Mouse (Mus musculus): ENCODE results near the gene Gm44805.

Gm44805 gene

DNA sequence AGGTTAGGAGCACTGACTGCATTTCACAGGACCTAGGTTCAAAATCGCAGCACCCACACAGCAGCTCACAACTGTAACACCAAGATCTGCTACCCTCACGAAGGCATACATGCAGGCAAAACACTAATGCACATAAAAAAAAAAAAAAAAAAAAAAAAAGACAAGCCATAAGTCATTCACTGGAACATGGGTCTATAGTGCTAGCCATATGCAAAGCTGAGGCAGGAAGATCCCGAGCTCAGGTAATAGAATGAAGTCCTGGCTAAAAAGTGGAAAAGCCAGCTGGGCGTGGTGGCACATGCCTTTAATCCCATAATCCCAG lies 18.6 kb upstream of the Gm44805 start:
- no peak for DNase-seq (ENCODE audit: low read depth, low spot score)

GRCm38 (mm10) chr7:19698907-19699826 lies 17.9 kb upstream of the Gm44805 start, which contains the start of gene Apoe:
TSS of gene Apoe (minus strand) at chr7:19699188.
- peak; percentile 46 for DNase-seq (ENCODE audit: low read depth, low spot score)

- no peak for DNase-seq (ENCODE audit: low read depth, low spot score)
These were observed 17.0 kb upstream of the Gm44805 start for GRCm38 (mm10) chr7:19697949-19698906.

GRCm38 (mm10) chr7:19696336-19696873 lies 15.2 kb upstream of the Gm44805 start:
- DNase-seq (ENCODE audit: low read depth, low spot score) = no peak

- no peak for DNase-seq (ENCODE audit: low read depth, low spot score)
These were observed 14.7 kb upstream of the Gm44805 start for GRCm38 (mm10) chr7:19695881-19696280.

- no peak for DNase-seq (ENCODE audit: low read depth, low spot score)
These were observed 14.0 kb upstream of the Gm44805 start for GRCm38 (mm10) chr7:19695213-19695594.

- DNase-seq (ENCODE audit: low read depth, low spot score) = no peak
These were observed 13.4 kb upstream of the Gm44805 start for GRCm38 (mm10) chr7:19694336-19695212.

DNA sequence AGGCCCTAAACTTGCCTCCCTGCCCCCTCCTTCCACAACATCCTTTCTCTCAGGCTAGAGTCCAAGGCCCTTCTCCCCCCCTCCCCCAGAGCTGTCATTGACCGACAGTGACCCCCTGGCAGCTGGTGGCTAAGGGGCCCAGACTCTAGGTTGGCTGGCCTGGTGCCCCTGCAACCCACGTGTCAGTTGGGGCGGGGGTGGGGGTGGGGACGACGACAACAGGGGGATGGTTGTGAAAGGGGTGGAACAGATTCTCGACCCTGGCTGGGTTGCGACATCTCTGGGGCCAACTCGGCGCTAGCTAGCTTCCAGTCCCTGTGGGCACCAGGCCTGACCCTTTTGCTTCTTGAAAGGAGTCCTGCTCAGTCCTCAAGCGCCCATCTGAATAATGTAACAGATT lies 12.2 kb upstream of the Gm44805 start:
- DNase-seq (ENCODE audit: low read depth, low spot score) = no peak

DNA sequence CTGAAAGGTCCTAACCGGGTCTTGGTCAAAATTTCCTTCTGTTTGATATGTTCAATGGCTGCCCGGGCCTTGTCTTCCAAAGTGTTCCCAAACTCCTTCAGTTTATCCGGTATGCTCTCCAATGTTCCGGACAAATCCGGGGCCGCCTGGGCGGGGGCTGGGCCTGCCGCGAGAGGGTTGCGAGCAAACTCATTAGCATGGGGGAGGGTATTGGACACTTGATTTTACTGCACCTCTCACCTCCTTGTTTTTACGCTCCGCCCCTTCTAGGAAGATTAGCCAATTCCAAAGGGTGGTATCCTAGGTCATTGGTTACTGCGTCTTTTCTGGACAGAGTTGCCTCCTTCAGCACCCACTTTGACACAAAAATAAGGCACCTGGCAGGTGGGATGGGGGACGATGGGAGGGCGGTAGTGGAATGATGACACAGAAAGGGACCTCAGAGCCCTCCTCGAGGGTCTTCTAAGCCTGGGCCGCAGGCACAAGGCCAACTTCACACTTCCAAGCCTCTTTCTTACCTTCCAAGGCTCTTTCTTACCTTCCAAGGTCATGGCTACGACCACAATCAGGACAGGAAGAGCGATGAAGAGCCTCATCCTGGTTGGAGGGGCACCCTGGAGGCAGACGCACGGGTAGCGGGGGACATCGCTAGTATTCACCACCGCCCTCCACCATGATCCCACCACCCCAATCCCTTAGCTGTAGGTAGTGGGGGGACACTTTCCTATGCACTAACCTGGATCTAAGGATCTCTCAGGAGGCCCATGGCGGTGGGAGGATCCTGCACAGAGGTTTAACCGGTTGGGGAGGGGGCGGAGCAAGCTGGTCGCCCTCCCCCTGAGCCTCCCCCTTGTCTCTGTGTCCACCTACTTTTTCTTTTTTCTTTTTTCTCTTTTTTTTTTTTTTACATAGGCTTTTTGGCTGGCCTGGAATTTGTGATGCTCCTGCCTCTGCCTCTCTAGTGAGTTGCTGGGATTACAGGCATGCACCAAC lies 10.9 kb upstream of the Gm44805 start, which contains the start of gene Apoc1:
Gene Apoc1, minus strand, starts transcription at position 788 of the 993 bp plus-strand sequence.
- DNase-seq (ENCODE audit: low read depth, low spot score) = no peak

GRCm38 (mm10) chr7:19691434-19691833 lies 10.2 kb upstream of the Gm44805 start:
- no peak for DNase-seq (ENCODE audit: low read depth, low spot score)

DNA sequence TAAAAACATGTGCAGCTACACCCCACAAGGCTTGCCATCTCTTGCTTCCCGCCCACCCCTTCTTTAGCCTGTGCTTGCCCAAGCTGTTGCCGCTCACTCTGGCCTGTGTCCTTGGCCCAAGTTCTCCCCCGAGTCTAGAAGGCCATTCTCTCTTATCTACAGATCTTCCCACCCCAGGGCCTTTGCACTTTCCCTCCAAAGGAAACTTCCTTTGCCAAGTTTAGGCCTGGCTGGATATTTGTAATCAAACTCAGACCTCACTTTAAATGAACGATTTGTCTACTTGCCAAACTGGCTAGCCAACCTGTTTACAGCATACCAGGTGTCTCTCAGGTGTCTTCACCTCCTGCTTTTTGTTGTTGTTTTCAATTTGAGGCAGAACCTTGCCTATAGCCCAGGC lies 9.6 kb upstream of the Gm44805 start:
- DNase-seq (ENCODE audit: low read depth, low spot score) = no peak

DNA sequence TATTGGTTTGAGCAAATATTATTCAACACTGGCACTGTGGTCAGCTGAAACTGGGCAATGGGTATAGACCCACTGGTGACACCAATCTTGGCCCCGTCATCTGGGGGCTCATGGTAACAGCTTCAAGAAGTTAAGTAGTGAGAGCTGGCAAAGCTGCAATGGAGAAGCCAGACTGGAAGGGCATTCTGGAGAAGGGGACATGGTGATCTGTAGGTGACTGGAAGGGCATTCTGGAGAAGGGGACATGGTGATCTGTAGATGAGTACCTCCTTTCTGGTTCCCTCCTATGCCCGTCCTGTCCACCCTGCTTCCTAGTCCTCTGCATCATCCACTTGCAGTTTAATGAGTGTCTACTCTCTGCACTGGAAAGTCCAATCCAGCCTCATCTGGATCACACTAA lies 7.4 kb upstream of the Gm44805 start:
- no peak for DNase-seq (ENCODE audit: low read depth, low spot score)

GRCm38 (mm10) chr7:19688101-19688500 lies 6.9 kb upstream of the Gm44805 start:
- no peak for DNase-seq (ENCODE audit: low read depth, low spot score)

DNA sequence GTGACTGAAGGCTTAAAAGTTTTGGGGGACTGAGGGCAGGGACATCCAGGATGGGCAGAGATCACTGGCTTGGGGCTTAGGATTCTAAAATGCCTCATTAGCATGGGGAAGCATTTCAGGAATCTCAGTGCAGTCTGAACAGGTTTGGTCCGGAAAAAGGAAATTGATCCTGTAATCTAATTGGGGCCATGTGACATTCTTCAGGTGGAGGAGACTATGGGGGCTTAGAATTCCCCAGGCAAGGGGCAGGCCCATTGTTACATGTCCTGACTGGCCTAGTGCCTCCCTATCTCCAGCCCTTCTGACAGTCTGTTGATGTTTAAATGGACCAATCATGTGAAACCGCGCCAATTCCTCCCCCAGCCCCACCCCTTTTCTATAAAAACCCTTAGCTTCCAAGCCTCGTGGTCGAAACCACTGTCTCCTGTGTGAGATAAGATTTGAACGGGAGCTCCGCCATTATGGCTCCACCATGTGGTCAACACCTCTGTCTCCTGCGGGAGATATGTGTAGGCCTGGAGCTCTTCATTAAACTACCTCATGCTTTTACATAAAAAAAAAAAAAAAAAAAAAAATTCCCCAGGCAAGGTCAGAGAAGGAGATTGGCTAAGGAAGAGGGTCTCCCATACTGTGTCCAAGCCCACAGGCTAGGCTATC lies 5.8 kb upstream of the Gm44805 start:
- DNase-seq (ENCODE audit: low read depth, low spot score) = peak; percentile 54

DNA sequence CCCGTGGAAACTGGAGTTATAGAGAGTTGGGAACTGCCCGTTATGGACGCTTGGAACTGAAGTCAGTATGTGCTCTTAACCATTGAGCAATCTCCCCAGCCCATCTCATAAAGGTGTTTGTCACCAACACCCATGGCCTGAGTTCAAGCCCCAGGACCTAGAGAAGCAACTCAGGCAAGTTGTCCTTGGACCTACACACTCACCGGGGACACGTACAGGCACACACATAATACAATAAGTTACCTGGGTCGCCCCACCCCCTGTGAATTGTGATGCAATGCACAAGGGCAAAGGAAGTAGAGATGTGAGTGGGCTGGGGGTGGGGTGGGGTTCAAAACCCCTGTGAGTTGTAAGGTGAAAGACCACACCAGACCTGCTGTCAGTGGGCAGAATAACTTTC lies 5.3 kb upstream of the Gm44805 start:
- DNase-seq (ENCODE audit: low read depth, low spot score) = no peak

GRCm38 (mm10) chr7:19685374-19685773 lies 4.2 kb upstream of the Gm44805 start:
- no peak for DNase-seq (ENCODE audit: low read depth, low spot score)

- no peak for DNase-seq (ENCODE audit: low read depth, low spot score)
These were observed 2.6 kb upstream of the Gm44805 start for GRCm38 (mm10) chr7:19683771-19684201.

DNA sequence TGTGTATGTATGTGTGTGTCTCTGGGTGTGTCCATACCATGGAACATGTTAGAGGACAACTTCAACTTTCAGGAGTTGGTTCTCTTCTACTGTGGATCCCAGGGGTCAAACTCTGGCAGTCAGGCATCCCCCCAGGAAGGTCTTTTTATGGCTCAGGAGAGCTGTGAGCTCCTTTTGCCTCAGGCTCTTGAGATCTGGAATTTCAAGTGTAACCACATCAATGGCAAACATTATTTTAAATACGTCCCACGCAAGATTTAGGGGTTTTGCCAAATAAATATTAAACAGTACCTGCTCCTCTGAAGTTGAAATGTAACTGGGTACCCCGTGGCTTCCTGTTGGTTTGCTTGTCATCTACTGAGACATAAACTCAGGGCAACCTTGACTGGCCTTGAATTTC lies 1.8 kb upstream of the Gm44805 start:
- DNase-seq (ENCODE audit: low read depth, low spot score) = no peak

DNA sequence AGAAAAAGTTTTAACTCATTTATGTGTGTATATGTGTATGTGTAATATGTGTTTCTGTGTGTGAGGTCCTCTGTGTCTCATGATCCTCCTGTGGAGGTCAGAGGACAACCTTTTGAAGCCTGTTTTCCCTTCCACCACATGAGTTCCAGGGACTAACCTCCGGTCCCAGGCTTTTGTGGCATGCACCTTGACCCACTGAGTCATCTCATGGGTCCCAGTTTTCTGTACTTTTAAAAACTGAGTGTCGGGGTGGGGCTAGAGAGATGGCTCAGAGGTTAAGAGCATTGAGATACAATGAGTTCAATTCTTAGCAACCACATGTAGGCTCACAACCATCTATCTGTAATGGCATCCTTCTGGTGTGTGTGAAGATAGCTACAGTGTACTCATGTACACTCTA lies 521 bp downstream of the Gm44805 start:
- no peak for DNase-seq (ENCODE audit: low read depth, low spot score)

Data from forelimb bud, embryonic 11.5 days (tissue).